Mouse (Mus musculus): ENCODE measurements around the gene Tctn3. TPM values are rescaled to one million over a fixed set of nuclear protein-coding genes. Genes with fewer than 3 reads are reported as not detected.

Gene Tctn3
- 11.9 and 12.4 TPM in 2 replicates for polyA plus RNA-seq (2016; fragmentation: Nextera tagmentation; extraction: Ambion mirVana)

DNA sequence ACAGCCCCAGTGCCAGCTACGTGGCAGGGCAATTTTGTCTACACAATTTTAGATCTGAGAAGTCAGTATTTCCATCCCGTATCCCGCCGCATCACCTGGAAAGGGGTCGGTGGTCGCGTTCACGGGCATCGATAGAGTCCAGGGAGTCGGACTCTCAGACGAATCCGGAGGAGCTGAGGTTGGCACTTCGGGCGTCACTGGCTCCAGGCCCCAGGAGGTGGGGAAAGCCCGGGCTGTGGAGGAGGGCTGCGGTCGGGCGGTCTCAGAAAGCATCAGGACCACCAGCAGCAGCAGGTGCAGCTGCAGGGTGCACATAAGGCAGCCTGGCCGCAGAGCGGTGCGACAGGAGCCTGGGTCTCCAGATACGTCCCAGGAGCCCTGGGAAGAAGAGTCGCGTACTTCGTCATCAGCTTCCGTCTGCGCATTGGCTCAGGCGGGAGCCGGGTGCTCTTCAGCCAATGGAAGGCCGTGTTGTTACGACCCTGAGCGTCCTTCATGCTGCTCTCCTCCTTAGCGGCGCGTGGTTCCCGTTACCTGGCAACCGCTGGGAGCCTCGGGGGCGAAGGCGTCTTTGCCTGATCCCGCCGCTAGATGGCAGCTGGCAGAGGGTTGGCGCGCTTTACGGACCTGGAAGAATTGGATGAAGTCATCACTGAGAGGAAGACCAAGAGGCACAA lies at the start of gene Tctn3, which contains the start of gene Entpd1:
TSS of gene Tctn3 (minus strand) at position 404 of the 677 bp plus-strand sequence.
TSS of gene Entpd1 (plus strand) at position 537 of the 677 bp plus-strand sequence.
- H3K27me3 ChIP-seq (ENCODE audit: low read depth, poor library complexity, severe bottlenecking), result no peaks in the 10 kb centered on the region
- WGBS, result under 1% methylated on average over 45 of the region's 45 CpGs
- peaks cover 33% of the 10 kb centered on the region for H3K36me3 ChIP-seq
- DNase-seq (ENCODE audit: low spot score), result peak; percentile 99
- H3K27ac ChIP-seq (replicated peaks), result peak within 1 kb of the TSS; percentile 86
- H3K4me1 ChIP-seq, result peaks cover 14% of the 10 kb centered on the region
- H3K9me3 ChIP-seq (replicated peaks), result no peaks in the 10 kb centered on the region
- peak within 1 kb of the TSS; percentile 89 for H3K4me3 ChIP-seq

DNA sequence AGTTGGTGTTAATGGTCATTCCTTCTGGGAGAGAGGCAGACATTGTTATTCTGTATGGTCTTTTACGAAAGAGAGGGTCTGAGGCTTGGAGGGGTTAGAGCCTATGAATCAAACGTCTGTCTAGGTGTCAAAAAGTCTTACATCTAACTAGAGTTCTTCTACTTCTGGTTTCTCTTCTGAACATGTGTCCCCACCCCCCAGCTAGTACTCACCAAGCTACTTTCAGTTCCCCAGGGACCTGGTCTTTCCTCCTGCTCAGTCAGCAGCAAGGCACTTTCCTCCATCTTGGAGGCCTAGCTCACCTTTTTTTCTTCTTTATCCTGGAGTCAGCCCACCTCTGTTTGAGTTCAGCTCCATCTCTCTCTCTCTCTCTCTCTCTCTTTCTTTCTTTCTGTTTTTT lies 49.1 kb upstream of the Tctn3 start:
- no peaks in the 10 kb centered on the region for H3K36me3 ChIP-seq
- H3K4me1 ChIP-seq, result peaks cover 22% of the 10 kb centered on the region
- peaks cover 16% of the 10 kb centered on the region for H3K27me3 ChIP-seq (ENCODE audit: low read depth, poor library complexity, severe bottlenecking)
- H3K9me3 ChIP-seq (replicated peaks), result no peaks in the 10 kb centered on the region
- no peak overlapping the region for H3K27ac ChIP-seq (replicated peaks)
- no peak for DNase-seq (ENCODE audit: low spot score)
- 93% methylated on average over 2 of the region's 2 CpGs for WGBS
- 0 out of 2 replicates have a peak overlapping the region, but pooled peaks have one; percentile 52 for H3K4me3 ChIP-seq

DNA sequence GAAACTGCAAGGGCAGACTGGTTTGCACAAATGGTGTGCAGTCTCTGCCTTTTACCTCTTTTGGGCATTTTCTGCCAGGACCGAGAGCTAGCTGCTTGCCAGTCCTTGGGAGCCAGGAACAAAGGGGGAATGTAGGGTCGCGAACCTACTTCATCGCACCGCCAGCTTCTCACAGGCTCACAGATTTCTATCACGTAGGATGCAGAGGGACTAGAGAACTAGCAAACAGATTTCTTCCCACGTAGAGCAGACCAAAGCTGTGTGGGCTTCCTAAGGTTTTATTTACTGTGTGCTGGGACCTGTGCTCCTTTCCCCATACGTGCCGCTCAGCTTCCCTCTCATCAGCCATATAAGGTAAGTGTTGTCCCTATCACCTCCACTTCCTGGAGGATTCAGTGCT lies 48.5 kb upstream of the Tctn3 start:
- Histone ChIP-seq H3K4me3 (peak overlapping the region; percentile 52), H3K4me1 (peaks cover 22% of the 10 kb centered on the region), H3K27ac (replicated peaks) (peak overlapping the region; percentile 81), H3K36me3 (no peaks in the 10 kb centered on the region), H3K27me3 (ENCODE audit: low read depth, poor library complexity, severe bottlenecking) (peaks cover 16% of the 10 kb centered on the region), H3K9me3 (replicated peaks) (no peaks in the 10 kb centered on the region)
- no peak for DNase-seq (ENCODE audit: low spot score)
- 13% methylated on average over 9 of the region's 9 CpGs for WGBS

DNA sequence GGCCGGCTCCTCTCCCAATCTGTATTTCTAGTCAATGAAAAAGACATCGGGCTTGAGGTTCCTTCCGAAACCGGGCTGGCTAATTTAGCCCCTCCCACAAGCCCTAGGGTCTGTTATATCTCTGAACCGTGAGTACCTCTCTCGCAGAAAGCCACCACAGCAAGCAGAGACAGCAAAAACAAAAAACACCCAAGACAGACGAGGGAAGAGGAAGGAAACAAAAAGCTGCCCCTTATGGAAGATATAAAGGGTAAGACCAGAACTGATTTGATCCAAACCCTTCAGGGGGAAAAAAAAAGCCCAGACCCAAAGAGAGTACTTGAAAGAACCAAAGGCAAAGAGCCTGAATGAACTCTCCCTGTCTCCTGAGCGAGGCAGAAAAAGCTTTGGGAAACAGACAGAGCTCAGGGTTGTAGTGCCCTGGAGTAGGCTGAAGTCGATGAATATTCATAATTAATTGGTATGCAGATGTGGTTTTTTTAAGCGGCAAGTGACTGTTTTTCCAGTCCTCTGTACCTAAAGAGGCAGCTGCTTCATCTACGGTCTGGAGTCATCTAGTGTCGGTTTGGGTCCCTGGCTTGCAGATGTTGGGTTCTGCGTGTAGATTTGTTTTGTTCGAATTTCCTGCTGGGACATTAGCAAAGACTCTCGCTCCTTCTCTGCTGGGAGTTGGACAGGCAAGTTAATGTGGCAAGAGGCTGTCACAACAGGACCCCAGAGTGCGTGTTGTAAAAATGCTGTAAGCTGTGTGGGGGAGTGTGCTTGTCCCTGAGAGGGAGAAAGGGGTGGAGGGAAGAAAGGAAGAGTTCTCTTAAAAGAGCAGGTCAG lies 47.8 kb upstream of the Tctn3 start:
- Histone ChIP-seq H3K9me3 (replicated peaks) (no peaks in the 10 kb centered on the region), H3K27ac (replicated peaks) (peak overlapping the region; percentile 81)
- WGBS, result 1% methylated on average over 16 of the region's 16 CpGs

DNA sequence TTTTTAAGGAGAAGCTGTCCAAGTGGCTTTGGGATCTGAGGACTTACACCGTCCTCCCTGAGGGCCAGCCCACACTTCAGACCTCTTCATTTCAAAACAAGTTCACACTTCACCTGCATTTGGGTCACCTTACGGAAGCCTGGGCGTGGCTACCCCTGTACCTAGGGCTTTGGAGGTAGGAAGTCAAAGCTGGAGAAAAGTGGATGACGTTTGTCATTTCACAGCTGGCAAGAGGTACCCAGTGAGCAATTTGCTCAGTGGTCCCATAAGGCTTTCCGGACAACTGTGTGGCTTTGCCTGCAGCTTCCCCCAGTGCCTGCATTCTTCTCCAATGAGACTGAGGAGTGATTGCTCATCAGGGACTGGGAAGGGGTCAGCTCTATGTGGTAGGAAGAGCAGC lies 46.9 kb upstream of the Tctn3 start:
- 53% methylated on average over 5 of the region's 5 CpGs for WGBS

More for the DNA sequence above, 47.8 kb upstream of the Tctn3 start:
- no peaks in the 10 kb centered on the region for H3K36me3 ChIP-seq
- peaks cover 22% of the 10 kb centered on the region for H3K4me1 ChIP-seq
- H3K27me3 ChIP-seq (ENCODE audit: low read depth, poor library complexity, severe bottlenecking), result peaks cover 16% of the 10 kb centered on the region
- H3K4me3 ChIP-seq, result peak overlapping the region; percentile 52
- peak; percentile 48 for DNase-seq (ENCODE audit: low spot score)

DNA sequence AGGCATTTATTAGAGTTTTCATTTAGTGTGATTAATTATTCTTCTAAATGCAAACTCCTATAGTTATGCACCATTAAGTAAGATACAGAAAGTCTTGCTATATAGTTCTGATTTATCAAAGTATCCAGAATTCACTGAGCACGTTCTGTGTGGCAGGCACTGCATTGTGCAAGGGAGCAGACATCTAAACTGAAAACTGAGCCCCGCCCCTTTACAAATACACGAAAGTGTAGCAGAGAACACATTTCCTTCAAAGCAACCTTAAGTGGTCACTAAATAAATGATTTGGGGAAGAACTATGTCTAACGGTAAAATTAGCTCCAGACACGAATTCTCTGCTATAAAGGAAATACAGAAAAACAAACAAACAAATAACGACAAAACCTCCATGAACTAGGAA lies 46.2 kb upstream of the Tctn3 start:
- H3K27ac ChIP-seq (replicated peaks), result no peak overlapping the region
- WGBS, result 80% methylated on average over 6 of the region's 6 CpGs
- peaks cover 22% of the 10 kb centered on the region for H3K4me1 ChIP-seq
- DNase-seq (ENCODE audit: low spot score), result no peak
- H3K27me3 ChIP-seq (ENCODE audit: low read depth, poor library complexity, severe bottlenecking), result peaks cover 16% of the 10 kb centered on the region
- no peaks in the 10 kb centered on the region for H3K9me3 ChIP-seq (replicated peaks)
- H3K36me3 ChIP-seq, result no peaks in the 10 kb centered on the region
- no peak overlapping the region for H3K4me3 ChIP-seq

More for the DNA sequence above, 46.9 kb upstream of the Tctn3 start:
- Histone ChIP-seq H3K27me3 (ENCODE audit: low read depth, poor library complexity, severe bottlenecking) (peaks cover 16% of the 10 kb centered on the region), H3K36me3 (no peaks in the 10 kb centered on the region), H3K4me1 (peaks cover 22% of the 10 kb centered on the region), H3K4me3 (no peak overlapping the region), H3K9me3 (replicated peaks) (no peaks in the 10 kb centered on the region), H3K27ac (replicated peaks) (no peak overlapping the region)
- DNase-seq (ENCODE audit: low spot score), result no peak

DNA sequence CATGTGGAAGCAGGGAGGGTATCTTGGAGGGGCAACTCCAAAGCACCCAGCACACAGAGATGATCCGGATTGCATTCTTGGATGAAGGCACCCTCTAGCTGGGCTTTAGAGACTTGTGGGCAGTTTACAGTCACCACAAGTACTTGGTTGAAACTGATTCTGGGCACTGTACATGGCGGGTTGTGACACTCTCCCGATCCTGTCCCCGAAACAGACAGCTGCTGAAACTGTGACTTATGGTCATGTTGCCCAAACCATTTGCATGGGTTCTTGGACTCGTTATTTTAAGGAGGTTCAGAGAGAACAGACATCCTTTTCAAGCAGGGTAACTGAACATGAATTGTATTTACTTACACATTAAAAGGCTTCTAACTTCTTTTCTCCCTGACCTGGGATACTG lies 44.2 kb upstream of the Tctn3 start:
- no peak for DNase-seq (ENCODE audit: low spot score)
- Histone ChIP-seq H3K36me3 (no peaks in the 10 kb centered on the region), H3K27ac (replicated peaks) (no peak overlapping the region), H3K9me3 (replicated peaks) (no peaks in the 10 kb centered on the region), H3K27me3 (ENCODE audit: low read depth, poor library complexity, severe bottlenecking) (peaks cover 13% of the 10 kb centered on the region), H3K4me1 (peaks cover 22% of the 10 kb centered on the region), H3K4me3 (no peak overlapping the region)
- 85% methylated on average over 5 of the region's 5 CpGs for WGBS

DNA sequence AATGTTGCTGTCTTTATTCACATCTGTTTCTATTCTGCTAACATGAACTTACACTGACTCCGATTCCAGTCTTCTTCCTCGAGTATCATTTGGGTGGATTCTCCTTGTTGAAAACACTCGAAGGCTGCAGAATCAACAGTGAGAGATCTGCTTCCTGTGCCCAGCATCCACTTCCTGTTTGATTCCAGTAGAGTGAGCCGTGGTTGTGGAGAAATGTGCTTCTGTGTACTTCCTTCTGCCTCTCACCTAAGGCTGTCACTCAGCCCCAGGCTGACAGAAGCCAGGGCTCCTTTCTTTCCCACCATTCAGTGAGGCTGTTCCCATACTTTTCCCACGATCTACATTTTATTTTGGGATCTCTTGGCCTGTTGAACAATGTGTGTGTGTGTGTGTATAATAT lies 38.1 kb upstream of the Tctn3 start:
- Histone ChIP-seq H3K27me3 (ENCODE audit: low read depth, poor library complexity, severe bottlenecking) (no peaks in the 10 kb centered on the region), H3K36me3 (no peaks in the 10 kb centered on the region), H3K4me1 (peaks cover 3% of the 10 kb centered on the region; the same call in 1 of the 2 replicates), H3K27ac (replicated peaks) (no peak overlapping the region), H3K4me3 (no peak overlapping the region), H3K9me3 (replicated peaks) (no peaks in the 10 kb centered on the region)
- 78% methylated on average over 5 of the region's 5 CpGs for WGBS
- DNase-seq (ENCODE audit: low spot score), result no peak

DNA sequence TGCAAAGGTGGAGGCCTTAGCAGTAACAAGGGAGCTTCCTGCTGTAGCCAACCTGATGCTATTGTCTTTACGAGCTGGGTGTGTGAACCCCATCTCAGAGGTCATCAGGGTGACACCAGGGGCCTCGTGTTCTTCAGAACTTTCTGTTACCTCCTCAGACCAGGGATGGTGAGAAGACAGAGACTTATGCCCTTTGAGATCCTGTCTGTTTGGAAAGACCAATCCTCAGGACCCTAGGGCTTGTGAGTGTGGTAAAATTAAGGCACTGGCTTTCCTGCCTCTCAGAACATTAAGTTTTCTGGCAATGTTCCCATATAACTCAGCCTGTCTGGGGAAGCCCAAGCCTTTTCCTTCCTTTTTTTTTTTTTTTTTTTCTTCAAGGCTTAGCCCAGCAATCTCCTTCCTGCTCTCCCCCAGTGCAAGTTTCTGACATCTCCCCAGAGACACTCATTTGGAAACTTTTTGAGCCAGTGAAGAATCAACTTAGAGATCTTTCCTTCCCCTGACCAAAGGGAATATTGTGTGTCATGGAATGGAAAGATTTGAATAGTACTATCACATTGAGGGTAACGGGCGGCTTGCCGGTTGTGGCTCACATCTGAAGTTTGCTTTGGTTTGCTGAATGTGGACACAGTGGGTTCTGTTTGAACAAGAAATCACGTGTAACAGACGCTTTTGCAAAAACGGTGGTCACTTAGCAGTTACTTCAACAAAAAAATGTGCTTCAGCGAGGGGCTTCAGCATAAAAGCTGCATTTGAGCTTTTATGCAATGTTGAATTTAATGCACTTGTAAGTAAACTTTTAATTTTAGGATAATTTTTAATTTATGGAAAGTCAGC lies 35.5 kb upstream of the Tctn3 start:
- Histone ChIP-seq H3K4me3 (no peak overlapping the region), H3K4me1 (peaks cover 3% of the 10 kb centered on the region; the same call in 1 of the 2 replicates), H3K27me3 (ENCODE audit: low read depth, poor library complexity, severe bottlenecking) (no peaks in the 10 kb centered on the region), H3K27ac (replicated peaks) (no peak overlapping the region), H3K9me3 (replicated peaks) (no peaks in the 10 kb centered on the region), H3K36me3 (no peaks in the 10 kb centered on the region)
- 73% methylated on average over 9 of the region's 9 CpGs for WGBS
- DNase-seq (ENCODE audit: low spot score), result no peak

DNA sequence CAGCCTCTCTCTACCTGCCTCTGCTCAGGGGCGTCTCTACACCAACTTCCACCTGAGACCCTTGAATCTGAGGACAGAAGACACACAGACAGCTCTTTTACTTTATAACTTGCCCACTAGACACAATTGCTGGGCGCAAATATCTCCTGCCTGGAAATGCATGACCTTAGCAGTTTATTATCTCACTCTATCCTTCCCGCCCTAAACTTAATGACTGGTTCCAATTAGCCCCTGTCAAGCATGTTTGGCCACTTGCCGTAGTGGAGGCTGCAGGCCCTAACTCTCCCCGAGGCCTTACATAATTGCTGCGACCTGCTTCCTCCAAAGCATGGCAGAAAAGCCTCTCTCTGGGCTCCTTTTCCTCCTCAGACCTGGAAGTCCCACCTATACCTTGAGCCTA lies 34.3 kb upstream of the Tctn3 start:
- Histone ChIP-seq H3K9me3 (replicated peaks) (no peaks in the 10 kb centered on the region), H3K4me1 (peaks cover 3% of the 10 kb centered on the region; the same call in 1 of the 2 replicates), H3K4me3 (no peak overlapping the region), H3K36me3 (no peaks in the 10 kb centered on the region), H3K27ac (replicated peaks) (no peak overlapping the region), H3K27me3 (ENCODE audit: low read depth, poor library complexity, severe bottlenecking) (no peaks in the 10 kb centered on the region)
- no peak for DNase-seq (ENCODE audit: low spot score)
- WGBS, result 70% methylated on average over 6 of the region's 6 CpGs

DNA sequence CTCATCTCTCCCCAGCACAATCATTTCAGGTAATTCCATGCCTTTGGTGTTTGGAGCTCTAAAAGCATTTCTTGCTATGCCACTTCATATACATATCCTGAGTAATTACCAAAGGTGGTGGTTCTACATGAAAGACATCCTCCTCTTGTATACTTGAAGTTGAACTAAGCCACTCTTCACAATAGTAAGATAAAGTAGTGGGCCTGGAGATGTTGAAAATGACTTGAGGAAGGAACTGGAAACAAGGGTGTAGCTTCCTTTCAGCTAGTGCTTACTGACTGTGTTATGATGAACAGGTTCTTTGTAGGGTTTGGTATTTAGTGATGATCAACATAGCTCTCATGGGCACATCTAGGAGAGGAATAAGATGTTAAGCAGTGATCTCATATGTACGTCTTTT lies 31.8 kb upstream of the Tctn3 start:
- Histone ChIP-seq H3K9me3 (replicated peaks) (no peaks in the 10 kb centered on the region), H3K4me1 (no peaks in the 10 kb centered on the region; the same call in 1 of the 2 replicates), H3K4me3 (no peak overlapping the region), H3K27me3 (ENCODE audit: low read depth, poor library complexity, severe bottlenecking) (no peaks in the 10 kb centered on the region), H3K36me3 (no peaks in the 10 kb centered on the region), H3K27ac (replicated peaks) (no peak overlapping the region)
- 84% methylated on average over 1 of the region's 1 CpGs for WGBS
- no peak for DNase-seq (ENCODE audit: low spot score)

DNA sequence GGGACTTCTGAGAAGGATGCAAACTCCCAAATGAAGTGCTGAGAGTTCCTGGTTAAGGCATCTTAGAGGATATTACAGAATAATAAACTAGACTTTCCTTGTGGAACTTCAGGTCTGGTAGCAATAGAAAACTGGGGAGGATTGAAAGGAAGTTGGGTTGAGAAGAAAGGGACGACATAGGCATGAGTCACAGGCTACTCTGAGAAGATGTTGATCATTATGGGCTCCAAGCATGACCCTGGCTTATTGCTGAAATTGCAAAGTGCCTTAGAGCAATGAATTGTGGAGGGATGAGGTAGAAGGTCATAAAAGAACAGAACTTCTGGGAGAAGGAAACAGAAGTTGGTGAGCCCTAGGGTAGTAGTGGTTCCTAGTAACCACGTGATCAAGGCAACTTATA lies 28.8 kb upstream of the Tctn3 start:
- Histone ChIP-seq H3K27me3 (ENCODE audit: low read depth, poor library complexity, severe bottlenecking) (no peaks in the 10 kb centered on the region), H3K36me3 (no peaks in the 10 kb centered on the region), H3K27ac (replicated peaks) (no peak overlapping the region), H3K4me3 (no peak overlapping the region), H3K4me1 (no peaks in the 10 kb centered on the region), H3K9me3 (replicated peaks) (no peaks in the 10 kb centered on the region)
- 89% methylated on average over 2 of the region's 2 CpGs for WGBS
- DNase-seq (ENCODE audit: low spot score), result no peak
